Mouse (Mus musculus) T-helper 17 cell (primary cell): ENCODE data around the gene Med12l.

Source experiments
- in situ Hi-C, 2 experiments: fragments of 300-600 bp; cut with MboI, MseI; formaldehyde crosslinking; loops; 1 replicate in 1 of 2; 2 replicates in 1 of 2; pipeline ENCODE4 v1.15.1; 2025; ENCODE audit warnings: high pct_unique_total_duplicates in 2 of 2

Gene Med12l

GRCm38 (mm10) chr3:59175234-59175633 lies 169.6 kb downstream of the Med12l start:
- in situ Hi-C loops = loop anchor here in 1 of 2 experiments (10.0 kb wide), 1 partner anchor 570 kb away; no protein-coding TSS in a partner anchor

- in situ Hi-C loops = loop anchor here in 1 of 2 experiments (10.0 kb wide), 1 partner anchor 568 kb away; no protein-coding TSS in a partner anchor
Measured at GRCm38 (mm10) chr3:59176871-59177270, 171.2 kb downstream of the Med12l start.

- in situ Hi-C loops = loop anchor here in 1 of 2 experiments (10.0 kb wide), 1 partner anchor 564 kb away; no protein-coding TSS in a partner anchor
Measured at GRCm38 (mm10) chr3:59181134-59181533, 175.5 kb downstream of the Med12l start.

GRCm38 (mm10) chr3:59182129-59182528 lies 176.5 kb downstream of the Med12l start:
- in situ Hi-C loops = loop anchor here in 1 of 2 experiments (10.0 kb wide), 1 partner anchor 563 kb away; no protein-coding TSS in a partner anchor

DNA sequence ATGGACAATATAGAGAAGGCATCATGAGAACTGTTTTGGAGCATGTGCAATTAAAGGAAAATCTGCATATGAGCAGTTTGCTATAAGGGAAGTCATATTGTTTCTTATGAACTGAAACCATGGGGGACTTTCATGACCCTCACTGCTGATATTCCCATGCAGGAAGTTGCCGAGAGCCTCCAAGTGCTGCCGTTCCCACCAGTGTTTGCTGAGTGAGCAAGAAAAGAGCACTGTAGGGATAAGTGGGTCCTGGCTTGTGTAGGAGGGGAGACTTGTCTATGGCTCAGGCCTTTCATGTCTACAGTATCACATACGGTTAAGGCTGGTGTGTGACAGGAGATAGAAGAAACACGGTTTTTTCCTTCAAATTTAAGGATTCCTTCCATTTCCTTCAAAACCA lies 180.0 kb downstream of the Med12l start:
- in situ Hi-C loops = loop anchor here in 1 of 2 experiments (10.0 kb wide), 1 partner anchor 559 kb away; no protein-coding TSS in a partner anchor

DNA sequence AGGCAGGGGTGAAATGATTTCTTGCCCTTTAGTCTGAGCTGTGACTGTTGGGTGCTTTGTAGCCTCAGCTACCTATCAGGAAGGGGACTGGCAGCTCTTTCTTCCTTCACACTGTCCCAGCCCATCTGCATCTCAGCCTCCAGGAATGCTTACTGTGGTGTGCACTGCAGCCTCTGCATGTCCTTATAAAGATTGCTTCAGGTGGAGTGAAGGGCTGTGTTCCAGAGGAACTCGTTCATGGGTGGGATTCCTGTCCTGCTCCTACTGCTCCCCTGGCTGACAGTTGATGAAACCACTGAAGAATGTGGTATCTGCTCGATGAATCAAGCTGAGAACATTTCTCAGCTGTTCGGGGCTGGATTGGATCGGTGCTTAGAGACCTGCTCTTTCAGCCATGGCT lies 181.7 kb downstream of the Med12l start:
- in situ Hi-C loops = loop anchor here in 1 of 2 experiments (10.0 kb wide), 1 partner anchor 557 kb away; no protein-coding TSS in a partner anchor

DNA sequence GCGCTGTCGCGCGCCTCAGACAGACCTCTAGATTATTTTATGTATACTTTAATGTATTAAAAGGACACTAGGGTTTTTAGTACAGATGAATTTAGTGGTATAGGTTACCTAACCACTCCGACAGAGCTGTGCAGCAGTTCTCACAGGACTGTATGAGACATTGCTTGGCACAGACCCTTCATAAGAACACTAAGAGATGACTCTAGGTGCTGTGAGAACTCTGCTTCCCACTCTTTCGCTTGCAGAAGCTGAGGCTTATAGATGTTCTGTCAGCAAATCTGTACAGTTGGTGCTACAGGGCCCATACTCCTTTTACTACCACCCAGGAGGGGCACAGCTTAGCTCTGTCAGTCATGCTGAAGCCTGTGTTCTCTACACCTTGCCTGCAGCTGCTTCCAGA lies 186.0 kb downstream of the Med12l start:
- in situ Hi-C loops = no loop called here

DNA sequence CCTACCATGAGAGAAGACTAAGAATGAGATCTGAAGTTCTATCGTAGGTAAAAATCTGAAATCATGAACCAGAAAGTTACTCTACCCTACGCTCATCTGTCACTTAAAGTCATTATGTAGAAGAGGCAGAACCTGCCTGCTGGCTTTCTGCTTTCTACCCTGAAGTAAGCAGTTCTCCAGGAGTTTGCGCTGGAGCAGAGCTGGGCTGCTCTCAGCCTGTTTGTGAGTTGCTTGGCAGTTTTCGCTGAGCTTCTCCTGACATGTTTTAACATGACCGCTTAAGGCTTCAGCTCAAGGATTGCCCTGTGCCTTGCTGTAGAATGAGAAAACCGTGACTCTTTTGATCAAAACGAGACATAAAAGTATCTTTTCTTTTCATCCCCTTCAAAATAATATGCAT lies 188.5 kb downstream of the Med12l start:
- in situ Hi-C loops = no loop called here

DNA sequence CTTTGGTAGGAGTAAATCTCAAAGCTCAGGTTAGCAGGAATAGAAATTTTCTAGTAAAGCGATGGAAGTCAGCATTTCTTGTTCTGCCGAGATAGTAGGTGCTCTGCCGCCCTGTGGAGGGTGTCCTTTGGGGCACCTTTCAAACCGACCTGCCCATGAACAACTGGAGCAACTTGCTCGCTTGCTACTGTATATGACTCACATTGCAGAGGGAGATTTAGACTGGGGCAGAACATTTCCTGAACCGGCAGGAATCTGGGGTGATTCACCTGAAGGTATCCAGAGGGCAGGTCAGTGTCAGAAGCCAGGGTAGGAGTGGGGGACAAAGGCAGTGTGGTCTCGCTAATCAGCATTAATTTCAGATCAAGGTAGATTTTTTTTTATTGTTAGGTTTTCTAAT lies 189.3 kb downstream of the Med12l start, which contains the start of gene Gpr87:
Gpr87 (minus strand) TSS at position 167 of the 400 bp plus-strand sequence.
- in situ Hi-C loops = no loop called here

- in situ Hi-C loops = no loop called here
Measured at GRCm38 (mm10) chr3:59197329-59197948, 191.8 kb downstream of the Med12l start.

DNA sequence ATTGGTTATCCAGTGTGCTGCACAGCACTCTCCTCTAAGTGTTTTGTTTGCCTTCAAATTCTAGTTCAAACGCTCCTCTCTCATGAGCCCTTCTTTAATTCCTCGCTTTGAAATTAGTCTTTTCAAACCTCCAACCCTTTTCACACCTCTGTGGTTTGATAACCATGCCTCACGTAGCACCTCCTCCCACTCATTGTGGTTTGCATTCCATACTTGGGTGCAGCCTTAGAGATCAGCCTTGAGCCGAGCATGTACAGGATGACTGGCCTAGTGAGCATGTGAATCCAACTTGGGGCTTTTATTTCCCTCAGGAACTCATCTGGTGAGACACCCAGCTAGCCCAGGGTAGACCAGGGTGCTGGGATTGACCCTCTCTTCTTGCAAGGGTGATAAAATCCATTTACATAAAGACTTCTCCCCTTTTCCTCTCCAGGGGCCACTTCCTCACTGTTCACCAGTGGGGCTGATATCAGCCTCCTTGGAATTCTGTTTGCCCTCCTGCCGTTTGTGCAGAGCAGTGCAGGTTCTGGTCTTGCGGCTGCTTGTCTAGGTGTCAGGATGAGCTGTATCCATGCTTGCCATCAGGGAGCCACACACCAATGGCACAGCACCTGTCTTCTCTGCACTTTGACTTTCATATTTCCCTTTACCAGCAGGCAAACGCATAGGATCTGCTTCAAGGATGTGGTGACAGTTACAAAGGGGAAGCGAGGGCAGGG lies 198.3 kb downstream of the Med12l start:
- in situ Hi-C loops = loop anchor here (10.0 to 25.0 kb wide), 2 partner anchors 129 to 1408 kb away; no protein-coding TSS in a partner anchor

GRCm38 (mm10) chr3:59204719-59205503 lies 199.3 kb downstream of the Med12l start:
- in situ Hi-C loops = loop anchor here (5.0 to 25.0 kb wide), 3 partner anchors 88 to 1407 kb away; no protein-coding TSS in a partner anchor

- in situ Hi-C loops = loop anchor here (5.0 to 25.0 kb wide), 3 partner anchors 89 to 1406 kb away; no protein-coding TSS in a partner anchor
Measured at GRCm38 (mm10) chr3:59205941-59206340, 200.3 kb downstream of the Med12l start.

GRCm38 (mm10) chr3:59208650-59209548 lies 203.3 kb downstream of the Med12l start:
- in situ Hi-C loops = loop anchor here (5.0 to 25.0 kb wide), 3 partner anchors 92 to 1403 kb away; no protein-coding TSS in a partner anchor

DNA sequence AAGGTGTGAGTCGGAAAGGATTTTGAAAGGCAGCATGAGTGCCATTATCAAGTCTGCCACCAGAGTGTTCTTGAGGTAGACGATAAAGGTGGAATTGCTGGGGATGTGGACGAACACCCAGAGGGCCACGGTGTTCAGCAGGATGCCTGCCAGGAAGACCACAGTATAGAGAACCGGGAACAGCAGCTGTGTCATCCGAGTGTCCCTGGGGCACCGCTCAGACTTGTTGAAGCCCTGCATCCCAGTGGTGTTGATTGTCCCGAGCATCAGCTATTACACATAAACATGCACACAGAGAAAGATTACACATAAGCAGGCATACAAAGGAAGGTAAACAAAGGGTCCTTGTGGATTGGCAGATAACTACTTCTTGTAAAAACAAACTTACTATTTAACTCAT lies 204.5 kb downstream of the Med12l start:
- in situ Hi-C loops = loop anchor here in 1 of 2 experiments (25.0 kb wide), 1 partner anchor 1402 kb away; no protein-coding TSS in a partner anchor

GRCm38 (mm10) chr3:59210727-59211126 lies 205.1 kb downstream of the Med12l start, which contains the start of gene P2ry13:
TSS of gene P2ry13 (minus strand) at chr3:59210882.
- in situ Hi-C loops = loop anchor here in 1 of 2 experiments (25.0 kb wide), 1 partner anchor 1402 kb away; no protein-coding TSS in a partner anchor

DNA sequence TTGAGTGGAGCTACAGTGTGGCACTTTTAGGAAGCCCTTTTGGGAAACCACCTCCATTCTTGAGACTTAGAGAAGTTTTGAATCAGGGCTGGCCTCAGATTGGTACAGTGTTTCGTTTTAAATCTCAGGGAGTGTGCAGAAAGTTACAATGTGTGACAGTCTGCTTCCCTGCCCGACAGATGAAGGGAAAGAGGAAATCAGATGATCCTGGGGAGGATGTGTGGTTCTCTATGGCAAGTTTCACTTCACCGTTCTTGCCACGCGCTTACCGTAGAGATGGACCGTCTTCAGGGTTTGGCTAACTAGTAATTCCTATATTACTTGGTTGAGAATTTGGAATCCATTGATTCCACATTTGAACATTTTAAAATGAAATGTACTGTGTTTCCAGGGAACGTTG lies 206.2 kb downstream of the Med12l start:
- in situ Hi-C loops = loop anchor here in 1 of 2 experiments (25.0 kb wide), 1 partner anchor 1401 kb away; no protein-coding TSS in a partner anchor

- in situ Hi-C loops = loop anchor here in 1 of 2 experiments (25.0 kb wide), 1 partner anchor 1400 kb away; no protein-coding TSS in a partner anchor
Measured at GRCm38 (mm10) chr3:59212404-59212803, 206.8 kb downstream of the Med12l start.

DNA sequence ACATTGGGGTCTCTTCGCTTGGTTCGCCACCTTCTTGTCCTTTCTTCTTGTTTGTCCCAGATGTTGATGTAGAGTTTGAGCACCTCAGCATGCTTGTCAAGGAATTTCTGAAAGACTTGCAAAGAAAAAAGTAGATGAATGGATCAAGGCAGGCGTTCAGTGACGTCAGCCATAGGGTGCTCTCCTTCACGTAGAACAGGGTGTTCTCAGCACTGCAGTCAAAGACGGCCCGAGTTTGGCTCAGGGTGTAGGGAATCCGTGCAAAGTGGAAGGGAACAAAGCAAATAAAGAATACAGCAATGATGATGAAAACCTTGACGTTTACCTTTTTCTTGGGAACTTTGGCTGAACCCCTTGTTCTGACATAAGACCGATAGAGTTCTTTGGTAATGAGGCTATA lies 211.6 kb downstream of the Med12l start:
- in situ Hi-C loops = loop anchor here in 1 of 2 experiments (25.0 kb wide), 1 partner anchor 1395 kb away; no protein-coding TSS in a partner anchor

- in situ Hi-C loops = loop anchor here in 1 of 2 experiments (25.0 kb wide), 1 partner anchor 1393 kb away; no protein-coding TSS in a partner anchor
Measured at GRCm38 (mm10) chr3:59219326-59219725, 213.7 kb downstream of the Med12l start.
